Mouse (Mus musculus): ENCODE measurements around the gene Stx2.

- TF ChIP-seq CTCF (conservative IDR thresholded peaks at IDR 0.05; ENCODE audit: low read length) (no peak), NANOG (IDR thresholded peaks at IDR 0.05; ENCODE audit: borderline replicate concordance, low read length) (no peak)
These were observed 22.4 kb downstream of the Stx2 start for GRCm38 (mm10) chr5:128985946-128986345.
